Mouse (Mus musculus) forebrain, embryonic 14.5 days (tissue): ENCODE results near the gene Tbc1d10b. TPM values are rescaled to one million over a fixed set of nuclear protein-coding genes. Genes with fewer than 3 reads are reported as not detected.

Experiments
- ATAC-seq: fragments of 200-750 bp; cut with Nextera tagmentation; 2 replicates; pipeline ENCODE4 v1.8.0; 2017; ENCODE audit warnings: mild to moderate bottlenecking, moderate library complexity
- DNase-seq: peaks from one replicate; pipeline ENCODE4 v3.0.0-alpha.2; 2015; ENCODE audit warnings: low spot score
- H3K27ac ChIP-seq: fragments of 300-500 bp; sonication (generic); 2 replicates; pipeline ENCODE4 v1.5.1; 2014; ENCODE audit warnings: low read depth, mild to moderate bottlenecking, control low read depth, low read length, moderate library complexity
- H3K27me3 ChIP-seq: fragments of 300-500 bp; sonication (generic); replicated peaks from 2 replicates; pipeline ENCODE4 v1.6.1; 2014; ENCODE audit warnings: low read length, control low read depth, mixed read lengths; ENCODE audit not compliant: control insufficient read depth, insufficient read depth
- H3K36me3 ChIP-seq: fragments of 300-500 bp; sonication (generic); 2 replicates; pipeline ENCODE4 v1.6.1; 2014; ENCODE audit warnings: low read length, control low read depth; ENCODE audit not compliant: control insufficient read depth, insufficient read depth
- H3K4me1 ChIP-seq: fragments of 300-500 bp; sonication (generic); 2 replicates; pipeline ENCODE4 v1.6.1; 2014; ENCODE audit warnings: antibody characterized with exemption, low read length, control low read depth; ENCODE audit not compliant: control insufficient read depth, insufficient read depth
- H3K4me2 ChIP-seq: fragments of 300-500 bp; sonication (generic); 2 replicates; pipeline ENCODE4 v1.6.1; 2014; ENCODE audit warnings: mild to moderate bottlenecking, control low read depth, low read length
- H3K4me3 ChIP-seq: fragments of 300-500 bp; sonication (generic); 2 replicates; pipeline ENCODE4 v1.5.1; 2014; ENCODE audit warnings: low read depth, low read length, control low read depth
- H3K9ac ChIP-seq: fragments of 300-500 bp; sonication (generic); 2 replicates; pipeline ENCODE4 v1.6.1; 2014; ENCODE audit warnings: mild to moderate bottlenecking, low read length, control low read depth, moderate library complexity
- H3K9me3 ChIP-seq: fragments of 300-500 bp; sonication (generic); replicated peaks from 2 replicates; pipeline ENCODE4 v1.6.1; 2016; ENCODE audit warnings: low read length, control low read depth, mixed read lengths; ENCODE audit not compliant: control insufficient read depth
- WGBS: fragments of 180-500 bp; shearing (Covaris S2); extraction: QIAGEN DNeasy Blood & Tissue Kit; methylation state at CpG from one replicate; pipeline ENCODE4 v1.1.7; 2014; 5-methylcytosine and 5-hydroxymethylcytosine counted together
- polyA plus RNA-seq: library from polyadenylated mRNA; unstranded; fragments of >200 nt; fragmentation: Nextera tagmentation; extraction: Ambion mirVana; gene quantifications from 2 replicates; pipeline ENCODE4 v1.2.1, GENCODE M21; 2014

Gene Tbc1d10b
- polyA plus RNA-seq, 1 experiment from 2014 or later = 13.7 TPM

GRCm38 (mm10) chr7:127196484-127196883, 11.8 kb downstream of the Tbc1d10b start:
- DNase-seq = no peak
- Histone ChIP-seq H3K4me3 (peak overlapping the region; percentile 59), H3K9ac (peak overlapping the region; percentile 73), H3K4me2 (peak overlapping the region; percentile 69), H3K27me3 (no peaks in the 10 kb centered on the region), H3K4me1 (peaks cover 13% of the 10 kb centered on the region), H3K9me3 (no peaks in the 10 kb centered on the region), H3K36me3 (peaks cover 77% of the 10 kb centered on the region), H3K27ac (peak overlapping the region; percentile 74; the same call in 1 of the 2 replicates)
- WGBS = 56% methylated on average over 11 of the region's 11 CpGs
- no peak for ATAC-seq

GRCm38 (mm10) chr7:127195544-127196295, 12.5 kb downstream of the Tbc1d10b start, which contains the start of gene Cd2bp2:
Cd2bp2 (minus strand) TSS chr7:127196050.
- peak within 1 kb of the TSS; percentile 92 for H3K4me2 ChIP-seq
- H3K27ac ChIP-seq = peak within 1 kb of the TSS; percentile 79
- DNase-seq (peak; percentile 100), ATAC-seq (peak; percentile 98)
- no peaks in the 10 kb centered on the region for H3K9me3 ChIP-seq
- peaks cover 13% of the 10 kb centered on the region for H3K4me1 ChIP-seq
- H3K4me3 ChIP-seq = peak within 1 kb of the TSS; percentile 59
- H3K27me3 ChIP-seq = no peaks in the 10 kb centered on the region
- H3K9ac ChIP-seq = peak within 1 kb of the TSS; percentile 73
- WGBS = under 1% methylated on average over 51 of the region's 51 CpGs
- H3K36me3 ChIP-seq = peaks cover 75% of the 10 kb centered on the region

GRCm38 (mm10) chr7:127194633-127195029, 13.6 kb downstream of the Tbc1d10b start:
- H3K36me3 ChIP-seq = peaks cover 67% of the 10 kb centered on the region
- H3K4me3 ChIP-seq = peak overlapping the region; percentile 59
- H3K27me3 ChIP-seq = no peaks in the 10 kb centered on the region
- DNase-seq (no peak), ATAC-seq (no peak)
- H3K4me1 ChIP-seq = peaks cover 13% of the 10 kb centered on the region
- H3K9me3 ChIP-seq = no peaks in the 10 kb centered on the region
- peak overlapping the region; percentile 60 for H3K9ac ChIP-seq
- WGBS = 85% methylated on average over 7 of the region's 7 CpGs
- peak overlapping the region; percentile 92 for H3K4me2 ChIP-seq
- no peak overlapping the region for H3K27ac ChIP-seq

GRCm38 (mm10) chr7:127194011-127194632, 14.1 kb downstream of the Tbc1d10b start:
- no peak overlapping the region for H3K27ac ChIP-seq

GRCm38 (mm10) chr7:127192989-127193388, 15.3 kb downstream of the Tbc1d10b start:
- ATAC-seq (no peak), DNase-seq (no peak)
- H3K27me3 ChIP-seq = no peaks in the 10 kb centered on the region
- peaks cover 13% of the 10 kb centered on the region for H3K4me1 ChIP-seq
- H3K36me3 ChIP-seq = peaks cover 51% of the 10 kb centered on the region
- WGBS = 95% methylated on average over 5 of the region's 5 CpGs
- no peak overlapping the region for H3K4me3 ChIP-seq
- H3K4me2 ChIP-seq = no peak overlapping the region
- no peaks in the 10 kb centered on the region for H3K9me3 ChIP-seq
- no peak overlapping the region for H3K9ac ChIP-seq
- no peak overlapping the region for H3K27ac ChIP-seq

More at GRCm38 (mm10) chr7:127194011-127194632, 14.1 kb downstream of the Tbc1d10b start:
- Histone ChIP-seq H3K36me3 (peaks cover 62% of the 10 kb centered on the region), H3K27me3 (no peaks in the 10 kb centered on the region), H3K4me3 (0 out of 2 replicates have a peak overlapping the region, but pooled peaks have one; percentile 59), H3K9ac (no peak overlapping the region), H3K9me3 (no peaks in the 10 kb centered on the region), H3K4me1 (peaks cover 13% of the 10 kb centered on the region), H3K4me2 (peak overlapping the region; percentile 92; the same call in 1 of the 2 replicates)
- no peak for ATAC-seq
- DNase-seq = no peak
- WGBS = 93% methylated on average over 17 of the region's 17 CpGs

GRCm38 (mm10) chr7:127190672-127191071, 17.6 kb downstream of the Tbc1d10b start:
- Histone ChIP-seq H3K27ac (no peak overlapping the region), H3K9ac (no peak overlapping the region), H3K4me1 (peaks cover 7% of the 10 kb centered on the region), H3K27me3 (no peaks in the 10 kb centered on the region), H3K9me3 (no peaks in the 10 kb centered on the region), H3K4me2 (no peak overlapping the region), H3K36me3 (peaks cover 41% of the 10 kb centered on the region), H3K4me3 (no peak overlapping the region)
- ATAC-seq (no peak), DNase-seq (no peak)
- 88% methylated on average over 6 of the region's 6 CpGs for WGBS

GRCm38 (mm10) chr7:127188305-127189276, 19.7 kb downstream of the Tbc1d10b start:
- no peaks in the 10 kb centered on the region for H3K4me1 ChIP-seq
- ATAC-seq = no peak
- no peak overlapping the region for H3K27ac ChIP-seq
- no peak for DNase-seq
- H3K36me3 ChIP-seq = peaks cover 30% of the 10 kb centered on the region
- no peak overlapping the region for H3K4me2 ChIP-seq
- H3K4me3 ChIP-seq = no peak overlapping the region
- 86% methylated on average over 17 of the region's 17 CpGs for WGBS
- H3K27me3 ChIP-seq = no peaks in the 10 kb centered on the region
- no peak overlapping the region for H3K9ac ChIP-seq
- no peaks in the 10 kb centered on the region for H3K9me3 ChIP-seq

- ATAC-seq (no peak), DNase-seq (no peak)
- no peak overlapping the region for H3K4me2 ChIP-seq
- H3K4me3 ChIP-seq = no peak overlapping the region
- H3K9ac ChIP-seq = no peak overlapping the region
- peaks cover 18% of the 10 kb centered on the region for H3K36me3 ChIP-seq
- WGBS = 69% methylated on average over 10 of the region's 10 CpGs
- H3K9me3 ChIP-seq = no peaks in the 10 kb centered on the region
- H3K27me3 ChIP-seq = no peaks in the 10 kb centered on the region
- no peak overlapping the region for H3K27ac ChIP-seq
- H3K4me1 ChIP-seq = no peaks in the 10 kb centered on the region
Observed at GRCm38 (mm10) chr7:127187351-127187750, 20.9 kb downstream of the Tbc1d10b start.
